Mouse (Mus musculus): ENCODE data around the gene Zbtb33.

DNA sequence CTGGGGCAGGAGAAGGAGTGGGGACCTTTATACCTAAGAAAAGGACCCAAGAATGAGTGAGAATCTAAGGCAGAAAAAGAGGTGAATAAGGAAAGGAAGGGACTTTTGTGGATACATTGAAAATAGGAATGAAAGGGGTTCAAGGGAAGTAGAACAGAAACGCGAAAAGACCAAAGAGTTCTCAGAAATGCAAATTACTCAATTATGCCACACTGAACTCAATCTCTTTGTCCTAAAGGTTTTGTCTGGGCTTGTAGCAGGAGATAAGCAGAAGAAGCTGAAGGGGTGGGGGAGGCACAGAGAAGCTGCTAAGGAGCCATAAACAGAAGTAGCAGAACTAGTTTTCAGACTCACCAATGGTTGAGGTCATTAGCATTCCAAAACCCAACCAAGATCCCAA lies 4.1 kb upstream of the Zbtb33 start:
- TF ChIP-seq POLR2A (IDR thresholded peaks at IDR 0.05; ENCODE audit: control insufficient read depth, extremely low read depth, insufficient read depth, low read length, poor library complexity) (no peak), CTCF (IDR thresholded peaks at IDR 0.05; ENCODE audit: borderline replicate concordance, control insufficient read depth, extremely low read depth, insufficient read depth, low read length, poor library complexity) (no peak)

Measured in thymus, adult 2 months (tissue).